Mouse (Mus musculus): ENCODE results near the gene Smcr8. TPM values are rescaled to one million over a fixed set of nuclear protein-coding genes. Genes with fewer than 3 reads are reported as not detected.
A peak's percentile ranks its signal among the peaks of the same experiment; 100 is the strongest.

The Smcr8 gene
- total and polyA plus RNA-seq, 3 experiments = 2.4 to 56.1 (median 44.7) TPM

DNA sequence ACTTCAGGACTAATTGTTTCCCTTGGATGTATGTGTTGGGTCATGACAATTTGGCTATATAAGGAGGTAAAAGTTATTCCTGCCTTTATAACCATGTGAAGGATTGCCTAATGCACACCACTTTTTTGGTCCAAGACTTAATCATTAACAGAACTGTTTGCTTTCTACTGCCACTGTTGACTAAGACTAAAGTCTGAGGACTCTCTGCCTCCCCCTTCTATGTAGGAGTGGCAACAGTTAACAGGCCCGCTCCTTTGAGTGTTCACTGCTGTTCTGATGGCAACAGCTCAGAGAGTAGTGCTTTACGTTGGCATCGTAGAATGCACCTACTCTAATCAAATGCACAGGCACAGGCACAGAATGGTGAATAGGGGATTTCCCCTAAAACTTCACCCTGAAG lies 47.9 kb downstream of the Smcr8 start:
- ATAC-seq (ENCODE audit: extremely low read depth, insufficient number of reproducible peaks, low FRiP score, poor library complexity, severe bottlenecking) = no peak
- no peak for DNase-seq (ENCODE audit: low spot score)
- H3K9me3 ChIP-seq (replicated peaks) = no peaks in the 10 kb centered on the region
- H3K27me3 ChIP-seq (ENCODE audit: insufficient read depth, low read length) = peaks cover 6% of the 10 kb centered on the region; the same call in 1 of the 2 replicates
- no peaks in the 10 kb centered on the region for H3K36me3 ChIP-seq (replicated peaks)
- H3K4me1 ChIP-seq (ENCODE audit: insufficient read depth, low read depth, low read length) = peaks cover 10% of the 10 kb centered on the region; the same call in 1 of the 2 replicates
- TF ChIP-seq TAL1 (conservative IDR thresholded peaks at IDR 0.05; ENCODE audit: low read depth, low read length) = no peak
- TF ChIP-seq GATA1 (IDR thresholded peaks at IDR 0.05; ENCODE audit: borderline replicate concordance, low read length) = no peak
- TF ChIP-seq CTCF (IDR thresholded peaks at IDR 0.05; ENCODE audit: low read depth, low read length) = no peak
- TF ChIP-seq POLR2AphosphoS5 (IDR thresholded peaks at IDR 0.05; ENCODE audit: insufficient replicate concordance, low read depth, low read length) = no peak
- TF ChIP-seq GATA2 (IDR thresholded peaks at IDR 0.05; ENCODE audit: borderline replicate concordance, low read depth, low read length) = no peak
- no peak overlapping the region for H3K4me3 ChIP-seq (ENCODE audit: low read depth, low read length)

DNA sequence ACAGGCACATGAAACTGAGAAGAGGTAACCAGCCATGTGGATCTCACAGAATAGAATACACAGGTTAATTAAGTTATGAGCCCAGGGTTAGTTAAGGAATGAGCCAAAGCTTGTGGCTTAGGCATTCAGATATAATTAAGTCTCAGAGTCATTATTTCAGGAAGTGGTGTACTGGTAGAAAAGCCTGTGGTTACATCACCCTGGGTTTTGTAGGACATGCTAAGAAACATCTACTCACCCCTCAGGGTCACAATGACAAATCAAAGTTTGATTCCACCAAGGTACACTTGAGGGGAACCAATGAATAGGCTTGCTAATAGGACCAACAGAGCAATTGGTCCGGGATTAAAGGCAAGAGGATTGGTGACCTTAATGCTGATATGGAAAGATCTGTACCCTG lies 49.4 kb downstream of the Smcr8 start:
- no peak for TF ChIP-seq POLR2AphosphoS5 (IDR thresholded peaks at IDR 0.05; ENCODE audit: insufficient replicate concordance, low read depth, low read length)
- TF ChIP-seq GATA1 (IDR thresholded peaks at IDR 0.05; ENCODE audit: borderline replicate concordance, low read length) = no peak
- TF ChIP-seq TAL1 (conservative IDR thresholded peaks at IDR 0.05; ENCODE audit: low read depth, low read length) = no peak
- TF ChIP-seq CTCF (IDR thresholded peaks at IDR 0.05; ENCODE audit: low read depth, low read length) = no peak
- TF ChIP-seq GATA2 (IDR thresholded peaks at IDR 0.05; ENCODE audit: borderline replicate concordance, low read depth, low read length) = no peak

DNA sequence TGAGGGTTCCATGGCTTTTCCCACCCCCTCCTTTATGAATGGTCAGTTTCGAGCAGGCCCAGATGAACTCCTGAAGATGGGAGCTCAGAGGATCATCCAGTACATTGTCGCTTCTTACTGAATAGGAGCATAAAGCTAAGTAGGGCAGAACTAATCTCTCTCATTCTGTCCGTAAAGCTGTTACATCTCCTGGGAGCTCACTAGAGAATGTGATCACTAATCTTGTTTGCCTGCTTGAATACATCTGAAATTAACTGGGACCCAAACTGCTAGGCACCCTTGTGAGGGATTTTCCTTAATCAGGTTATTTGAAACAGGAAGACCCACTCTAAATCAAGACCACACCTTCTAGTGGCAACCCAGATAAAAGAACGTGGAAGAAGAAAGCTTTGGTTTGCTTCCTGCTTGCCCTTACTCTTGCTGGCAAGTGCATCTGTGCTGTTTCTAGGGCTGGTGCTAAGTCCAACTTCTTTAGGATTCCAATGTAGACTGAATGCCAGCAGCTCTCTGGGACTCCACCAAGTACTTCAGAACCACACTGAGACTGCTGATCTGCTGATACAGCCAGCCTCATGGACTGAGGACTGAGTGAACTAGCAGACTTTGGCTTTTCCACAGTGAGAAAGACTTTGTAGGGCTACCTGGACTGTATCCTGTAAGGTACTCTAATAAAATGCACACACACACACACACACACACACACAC lies 50.1 kb downstream of the Smcr8 start:
- Histone ChIP-seq H3K9me3 (replicated peaks) (no peaks in the 10 kb centered on the region), H3K4me3 (ENCODE audit: low read depth, low read length) (no peak overlapping the region), H3K27me3 (ENCODE audit: insufficient read depth, low read length) (peaks cover 4% of the 10 kb centered on the region; the same call in 1 of the 2 replicates), H3K4me1 (ENCODE audit: insufficient read depth, low read depth, low read length) (peaks cover 23% of the 10 kb centered on the region), H3K36me3 (replicated peaks) (peaks cover 10% of the 10 kb centered on the region)
- DNase-seq (ENCODE audit: low spot score) (no peak), ATAC-seq (ENCODE audit: extremely low read depth, insufficient number of reproducible peaks, low FRiP score, poor library complexity, severe bottlenecking) (no peak)
- no peak for TF ChIP-seq GATA2 (IDR thresholded peaks at IDR 0.05; ENCODE audit: borderline replicate concordance, low read depth, low read length)
- no peak for TF ChIP-seq POLR2AphosphoS5 (IDR thresholded peaks at IDR 0.05; ENCODE audit: insufficient replicate concordance, low read depth, low read length)
- no peak for TF ChIP-seq TAL1 (conservative IDR thresholded peaks at IDR 0.05; ENCODE audit: low read depth, low read length)
- no peak for TF ChIP-seq CTCF (IDR thresholded peaks at IDR 0.05; ENCODE audit: low read depth, low read length)
- no peak for TF ChIP-seq GATA1 (IDR thresholded peaks at IDR 0.05; ENCODE audit: borderline replicate concordance, low read length)

More for the DNA sequence above, 49.4 kb downstream of the Smcr8 start:
- Histone ChIP-seq H3K27me3 (ENCODE audit: insufficient read depth, low read length) (peaks cover 4% of the 10 kb centered on the region; the same call in 1 of the 2 replicates), H3K9me3 (replicated peaks) (no peaks in the 10 kb centered on the region), H3K4me3 (ENCODE audit: low read depth, low read length) (no peak overlapping the region), H3K4me1 (ENCODE audit: insufficient read depth, low read depth, low read length) (peaks cover 16% of the 10 kb centered on the region), H3K36me3 (replicated peaks) (peaks cover 4% of the 10 kb centered on the region)
- no peak for DNase-seq (ENCODE audit: low spot score)
- ATAC-seq (ENCODE audit: extremely low read depth, insufficient number of reproducible peaks, low FRiP score, poor library complexity, severe bottlenecking) = no peak

DNA sequence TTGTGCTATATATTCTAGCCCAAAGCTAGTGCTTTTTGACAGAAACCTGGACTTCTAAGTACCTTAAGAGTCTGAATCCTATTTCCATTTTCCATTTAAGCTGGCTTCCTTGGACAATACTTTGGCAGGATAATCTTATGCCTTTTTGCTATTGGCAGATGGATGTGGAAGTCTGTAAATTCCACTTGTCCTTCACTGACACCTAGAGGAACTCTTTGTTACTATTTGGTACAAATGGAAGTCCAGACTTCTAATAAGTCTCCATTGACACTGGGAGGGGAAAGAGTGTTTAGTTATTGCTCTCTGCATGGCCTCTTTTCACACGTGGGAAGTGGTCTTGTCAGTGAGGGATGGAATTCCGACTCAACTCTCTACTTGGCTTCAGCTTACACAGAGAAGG lies 51.6 kb downstream of the Smcr8 start:
- no peak for ATAC-seq (ENCODE audit: extremely low read depth, insufficient number of reproducible peaks, low FRiP score, poor library complexity, severe bottlenecking)
- TF ChIP-seq POLR2AphosphoS5 (IDR thresholded peaks at IDR 0.05; ENCODE audit: insufficient replicate concordance, low read depth, low read length) = no peak
- TF ChIP-seq GATA1 (IDR thresholded peaks at IDR 0.05; ENCODE audit: borderline replicate concordance, low read length) = no peak
- TF ChIP-seq TAL1 (conservative IDR thresholded peaks at IDR 0.05; ENCODE audit: low read depth, low read length) = no peak
- TF ChIP-seq CTCF (IDR thresholded peaks at IDR 0.05; ENCODE audit: low read depth, low read length) = no peak
- TF ChIP-seq GATA2 (IDR thresholded peaks at IDR 0.05; ENCODE audit: borderline replicate concordance, low read depth, low read length) = no peak
- Histone ChIP-seq H3K4me1 (ENCODE audit: insufficient read depth, low read depth, low read length) (peaks cover 25% of the 10 kb centered on the region), H3K4me3 (ENCODE audit: low read depth, low read length) (no peak overlapping the region), H3K9me3 (replicated peaks) (no peaks in the 10 kb centered on the region), H3K36me3 (replicated peaks) (peaks cover 19% of the 10 kb centered on the region), H3K27me3 (ENCODE audit: insufficient read depth, low read length) (peaks cover 4% of the 10 kb centered on the region; the same call in 1 of the 2 replicates)
- DNase-seq (ENCODE audit: low spot score) = no peak

DNA sequence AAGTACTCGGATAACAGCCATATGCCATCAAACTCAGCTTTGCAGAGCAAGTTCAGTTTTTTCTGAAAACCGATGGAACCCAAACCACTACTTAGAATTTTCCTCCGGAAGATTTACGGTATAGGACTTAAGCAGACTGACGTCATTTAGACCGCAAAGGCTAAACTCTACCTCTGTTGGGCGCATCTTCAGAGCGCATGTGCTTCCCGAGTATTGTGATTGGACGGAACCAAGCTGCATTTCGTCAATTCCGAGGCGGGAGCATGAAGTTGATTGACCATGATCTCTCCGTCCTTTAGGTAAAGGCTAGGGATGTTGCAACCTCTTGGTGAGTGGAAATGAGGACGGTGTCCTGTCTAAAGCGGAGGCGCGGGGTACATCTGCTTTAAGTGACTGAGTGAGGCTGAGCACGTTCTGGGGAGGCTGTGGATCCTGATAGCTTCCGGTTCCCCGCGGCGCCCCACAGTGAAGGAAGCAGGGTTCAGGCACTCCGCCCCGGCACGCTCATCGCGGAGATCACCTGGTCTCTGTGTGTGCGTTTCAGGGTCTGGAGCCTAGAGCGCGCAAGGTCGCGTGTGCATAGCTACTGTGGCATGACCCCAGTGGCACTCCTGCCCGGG lies 53.2 kb downstream of the Smcr8 start, which contains the start of gene Dhrs7b:
Gene Dhrs7b (plus strand): TSS at position 199 of the 620 bp plus-strand sequence.
- DNase-seq (ENCODE audit: low spot score) = peak; percentile 84
- ATAC-seq (ENCODE audit: extremely low read depth, insufficient number of reproducible peaks, low FRiP score, poor library complexity, severe bottlenecking) = peak; percentile 95
- H3K4me1 ChIP-seq (ENCODE audit: insufficient read depth, low read depth, low read length) = peaks cover 25% of the 10 kb centered on the region
- H3K27me3 ChIP-seq (ENCODE audit: insufficient read depth, low read length) = peaks cover 4% of the 10 kb centered on the region; the same call in 1 of the 2 replicates
- no peaks in the 10 kb centered on the region for H3K9me3 ChIP-seq (replicated peaks)
- TF ChIP-seq POLR2AphosphoS5 (IDR thresholded peaks at IDR 0.05; ENCODE audit: insufficient replicate concordance, low read depth, low read length) = 0 out of 2 replicates have a peak, but pooled peaks have one; percentile 35
- TF ChIP-seq CTCF (IDR thresholded peaks at IDR 0.05; ENCODE audit: low read depth, low read length) = no peak
- peak within 1 kb of the TSS; percentile 84 for H3K4me3 ChIP-seq (ENCODE audit: low read depth, low read length)
- H3K36me3 ChIP-seq (replicated peaks) = peaks cover 30% of the 10 kb centered on the region

DNA sequence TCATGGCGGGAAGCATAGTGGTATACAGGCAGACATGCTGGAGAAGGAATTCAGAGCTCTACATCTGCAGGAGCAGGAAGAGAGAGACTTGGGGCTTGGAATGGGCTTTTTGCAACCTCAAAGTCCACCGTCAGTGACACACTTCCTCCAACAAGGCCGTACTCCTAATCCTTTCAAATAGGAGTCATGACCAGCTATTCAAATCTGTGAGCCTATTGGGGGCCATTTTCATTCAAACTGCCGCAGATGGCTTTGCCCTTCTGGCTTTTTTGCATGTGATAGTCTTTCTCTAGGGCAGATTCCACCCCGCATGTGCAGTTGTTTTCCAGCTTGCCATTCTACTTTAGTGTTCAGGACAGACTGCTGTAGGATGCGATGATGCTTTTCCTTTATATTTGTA lies 59.6 kb downstream of the Smcr8 start:
- Histone ChIP-seq H3K9me3 (replicated peaks) (no peaks in the 10 kb centered on the region), H3K4me3 (ENCODE audit: low read depth, low read length) (no peak overlapping the region), H3K36me3 (replicated peaks) (peaks cover 68% of the 10 kb centered on the region), H3K4me1 (ENCODE audit: insufficient read depth, low read depth, low read length) (peaks cover 25% of the 10 kb centered on the region), H3K27me3 (ENCODE audit: insufficient read depth, low read length) (no peaks in the 10 kb centered on the region)
- ATAC-seq (ENCODE audit: extremely low read depth, insufficient number of reproducible peaks, low FRiP score, poor library complexity, severe bottlenecking) (no peak), DNase-seq (ENCODE audit: low spot score) (no peak)
- no peak for TF ChIP-seq GATA2 (IDR thresholded peaks at IDR 0.05; ENCODE audit: borderline replicate concordance, low read depth, low read length)
- no peak for TF ChIP-seq POLR2AphosphoS5 (IDR thresholded peaks at IDR 0.05; ENCODE audit: insufficient replicate concordance, low read depth, low read length)
- no peak for TF ChIP-seq TAL1 (conservative IDR thresholded peaks at IDR 0.05; ENCODE audit: low read depth, low read length)
- TF ChIP-seq CTCF (IDR thresholded peaks at IDR 0.05; ENCODE audit: low read depth, low read length) = no peak
- no peak for TF ChIP-seq GATA1 (IDR thresholded peaks at IDR 0.05; ENCODE audit: borderline replicate concordance, low read length)

Other genes with a start within 250 kb of the Smcr8 start
- 97.2 and 109 TPM in 2 replicates for gene Alkbh5, start 241.1 kb upstream of the Smcr8 start, total RNA-seq (2014; fragmentation: Nextera tagmentation)
- gene Alkbh5, start 241.1 kb upstream of the Smcr8 start, total RNA-seq (2017) = 43.5 and 46.5 TPM in 2 replicates
- 33.8 and 39.3 TPM in 2 replicates for gene Alkbh5, start 241.1 kb upstream of the Smcr8 start, polyA plus RNA-seq (2012)
- gene Llgl1, start 77.8 kb upstream of the Smcr8 start, total RNA-seq (2014; fragmentation: Nextera tagmentation) = 11.3 and 14.6 TPM in 2 replicates
- gene Llgl1, start 77.8 kb upstream of the Smcr8 start, total RNA-seq (2017) = 5.2 and 5.9 TPM in 2 replicates
- gene Llgl1, start 77.8 kb upstream of the Smcr8 start, polyA plus RNA-seq (2012) = 21.6 and 26.9 TPM in 2 replicates
- gene Flii, start 50.3 kb upstream of the Smcr8 start, total RNA-seq (2014; fragmentation: Nextera tagmentation) = 50.5 and 55.1 TPM in 2 replicates
- gene Flii, start 50.3 kb upstream of the Smcr8 start, total RNA-seq (2017) = 139 and 141 TPM in 2 replicates
- 71.9 and 162 TPM in 2 replicates for gene Flii, start 50.3 kb upstream of the Smcr8 start, polyA plus RNA-seq (2012)
- 2.7 and 3.4 TPM in 2 replicates for gene Mief2, start 49.1 kb upstream of the Smcr8 start, total RNA-seq (2014; fragmentation: Nextera tagmentation)
- gene Mief2, start 49.1 kb upstream of the Smcr8 start, total RNA-seq (2017) = 5.8 and 7.8 TPM in 2 replicates
- gene Mief2, start 49.1 kb upstream of the Smcr8 start, polyA plus RNA-seq (2012) = 16.0 and 22.1 TPM in 2 replicates
- gene Top3a, start 159 bp upstream of the Smcr8 start, total RNA-seq (2014; fragmentation: Nextera tagmentation) = 20.3 and 24.0 TPM in 2 replicates
- gene Top3a, start 159 bp upstream of the Smcr8 start, total RNA-seq (2017) = 20.3 and 24.0 TPM in 2 replicates
- gene Top3a, start 159 bp upstream of the Smcr8 start, polyA plus RNA-seq (2012) = 8.4 and 11.1 TPM in 2 replicates
- 22.2 and 24.7 TPM in 2 replicates for gene Shmt1, start 34.2 kb downstream of the Smcr8 start, total RNA-seq (2014; fragmentation: Nextera tagmentation)
- gene Shmt1, start 34.2 kb downstream of the Smcr8 start, total RNA-seq (2017) = 107 and 120 TPM in 2 replicates
- gene Shmt1, start 34.2 kb downstream of the Smcr8 start, polyA plus RNA-seq (2012) = 6.7 and 11.1 TPM in 2 replicates
- 15.2 and 15.7 TPM in 2 replicates for gene Dhrs7b, start 53.1 kb downstream of the Smcr8 start, total RNA-seq (2014; fragmentation: Nextera tagmentation)
- gene Dhrs7b, start 53.1 kb downstream of the Smcr8 start, total RNA-seq (2017) = 21.9 and 23.9 TPM in 2 replicates
- gene Dhrs7b, start 53.1 kb downstream of the Smcr8 start, polyA plus RNA-seq (2012) = 2.6 and 3.2 TPM in 2 replicates
- 32.5 and 38.0 TPM in 2 replicates for gene Tmem11, start 101.7 kb downstream of the Smcr8 start, total RNA-seq (2014; fragmentation: Nextera tagmentation)
- 56.3 and 60.2 TPM in 2 replicates for gene Tmem11, start 101.7 kb downstream of the Smcr8 start, total RNA-seq (2017)
- 29.6 and 29.8 TPM in 2 replicates for gene Tmem11, start 101.7 kb downstream of the Smcr8 start, polyA plus RNA-seq (2012)
- gene Natd1, start 137.2 kb downstream of the Smcr8 start, total RNA-seq (2014; fragmentation: Nextera tagmentation) = 10.5 and 10.9 TPM in 2 replicates
- gene Natd1, start 137.2 kb downstream of the Smcr8 start, total RNA-seq (2017) = 6.4 and 7.7 TPM in 2 replicates
- gene Natd1, start 137.2 kb downstream of the Smcr8 start, polyA plus RNA-seq (2012) = 5.4 and 5.9 TPM in 2 replicates
- gene Map2k3, start 154.5 kb downstream of the Smcr8 start, total RNA-seq (2014; fragmentation: Nextera tagmentation) = 24.6 and 32.1 TPM in 2 replicates
- 22.1 and 30.6 TPM in 2 replicates for gene Map2k3, start 154.5 kb downstream of the Smcr8 start, total RNA-seq (2017)
- gene Map2k3, start 154.5 kb downstream of the Smcr8 start, polyA plus RNA-seq (2012) = 189 and 219 TPM in 2 replicates
- gene Kcnj12, start 245.0 kb downstream of the Smcr8 start, total RNA-seq (2014; fragmentation: Nextera tagmentation) = not detected in 2 replicates
- gene Kcnj12, start 245.0 kb downstream of the Smcr8 start, total RNA-seq (2017) = not detected in 2 replicates
- not detected in 2 replicates for gene Kcnj12, start 245.0 kb downstream of the Smcr8 start, polyA plus RNA-seq (2012)

All from G1E (cell line).